Mouse (Mus musculus): ENCODE results near the gene Prss28. TPM values are rescaled to one million over a fixed set of nuclear protein-coding genes. Genes with fewer than 3 reads are reported as not detected.
A peak's percentile ranks its signal among the peaks of the same experiment; 100 is the strongest.

The Prss28 gene
- total RNA-seq (2021) = not detected in 2 replicates
- long read RNA-seq, experiment 1 = 0 reads
- long read RNA-seq, experiment 2 = 0 reads

DNA sequence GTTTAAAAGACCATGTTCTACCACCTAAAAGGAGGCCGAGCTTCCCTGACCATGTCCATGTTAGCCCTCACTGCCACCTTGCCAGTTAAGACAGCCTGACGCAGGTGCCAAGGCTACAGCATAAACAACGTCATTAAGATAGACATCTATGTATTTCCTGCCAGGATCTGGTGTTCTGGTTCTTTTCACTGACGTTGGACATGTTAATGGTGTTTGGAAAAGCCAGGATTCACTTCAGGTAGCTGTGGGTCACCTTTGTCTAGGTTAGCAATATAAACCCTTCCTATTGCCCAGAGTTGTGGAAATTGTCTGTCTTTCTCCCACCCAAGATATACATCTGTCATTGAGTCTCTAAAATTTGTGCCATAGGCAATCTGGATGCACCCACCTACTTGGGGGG lies at the start of gene Prss28:
TSS of gene Prss28 (plus strand) at position 301 of the 400 bp plus-strand sequence.
- no peak for DNase-seq

DNA sequence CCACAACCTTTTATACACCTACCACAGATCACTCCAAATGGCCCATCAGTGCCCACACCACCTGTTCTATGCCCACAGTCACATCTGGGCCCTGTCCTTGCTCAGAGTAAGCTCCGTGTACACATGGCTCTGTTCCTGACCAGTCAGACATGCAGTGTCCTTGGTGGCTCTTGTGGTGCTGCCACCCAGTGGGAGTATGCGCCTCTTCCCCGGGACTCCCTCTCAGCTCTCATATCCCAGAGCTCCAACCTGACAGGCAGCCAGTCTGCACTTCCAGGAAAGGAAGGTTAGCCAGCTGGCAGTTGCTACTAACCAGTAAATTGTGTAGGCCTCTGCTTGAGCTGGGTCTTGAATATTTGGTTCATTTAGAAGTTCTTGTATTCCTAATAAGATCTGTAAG lies 44.0 kb upstream of the Prss28 start:
- peak; percentile 85 for DNase-seq

DNA sequence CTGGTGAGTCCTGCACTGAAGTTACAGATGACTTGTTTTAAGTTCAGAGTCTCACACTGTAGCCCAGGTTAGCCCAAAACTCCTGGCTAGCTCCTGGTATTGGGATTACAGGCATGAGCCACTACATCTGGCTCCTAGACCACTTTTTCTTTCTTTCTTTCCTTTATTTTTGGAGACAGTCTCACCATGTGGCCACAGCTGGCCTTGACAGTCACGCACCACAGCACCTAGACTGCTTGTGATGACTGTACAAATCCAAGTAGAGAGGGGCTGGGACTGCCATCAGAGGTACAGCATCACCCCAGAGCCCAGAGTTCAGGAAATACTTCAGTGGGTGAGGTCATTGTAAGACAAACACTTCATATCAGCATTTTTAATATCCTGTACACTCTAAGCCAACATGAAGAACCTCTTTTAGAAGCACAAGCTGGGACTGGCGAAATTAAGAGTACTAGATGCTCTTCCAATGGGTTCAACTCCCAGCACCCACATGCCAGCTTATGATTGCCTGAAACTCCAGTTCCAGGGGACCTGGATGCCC lies 37.6 kb upstream of the Prss28 start:
- no peak for DNase-seq

DNA sequence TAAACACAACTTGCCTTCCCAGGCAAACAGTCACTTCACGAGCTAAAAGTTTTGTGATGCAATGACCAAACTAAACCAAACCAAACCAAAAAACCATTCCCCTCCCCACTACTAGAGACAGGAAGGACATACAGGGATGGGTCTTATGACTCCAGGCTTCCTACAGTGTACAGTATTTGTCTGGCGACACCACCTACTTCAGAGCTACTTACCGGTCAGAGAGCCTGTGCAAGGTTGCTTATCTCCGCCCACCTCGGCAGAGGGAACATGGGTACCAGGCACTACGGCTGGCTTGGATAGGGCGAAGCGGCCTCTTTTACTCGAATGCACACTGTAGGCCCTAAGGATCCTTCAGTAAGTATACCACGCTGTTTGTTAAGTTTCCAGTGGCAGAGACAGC lies 36.1 kb upstream of the Prss28 start:
- DNase-seq = peak; percentile 49

DNA sequence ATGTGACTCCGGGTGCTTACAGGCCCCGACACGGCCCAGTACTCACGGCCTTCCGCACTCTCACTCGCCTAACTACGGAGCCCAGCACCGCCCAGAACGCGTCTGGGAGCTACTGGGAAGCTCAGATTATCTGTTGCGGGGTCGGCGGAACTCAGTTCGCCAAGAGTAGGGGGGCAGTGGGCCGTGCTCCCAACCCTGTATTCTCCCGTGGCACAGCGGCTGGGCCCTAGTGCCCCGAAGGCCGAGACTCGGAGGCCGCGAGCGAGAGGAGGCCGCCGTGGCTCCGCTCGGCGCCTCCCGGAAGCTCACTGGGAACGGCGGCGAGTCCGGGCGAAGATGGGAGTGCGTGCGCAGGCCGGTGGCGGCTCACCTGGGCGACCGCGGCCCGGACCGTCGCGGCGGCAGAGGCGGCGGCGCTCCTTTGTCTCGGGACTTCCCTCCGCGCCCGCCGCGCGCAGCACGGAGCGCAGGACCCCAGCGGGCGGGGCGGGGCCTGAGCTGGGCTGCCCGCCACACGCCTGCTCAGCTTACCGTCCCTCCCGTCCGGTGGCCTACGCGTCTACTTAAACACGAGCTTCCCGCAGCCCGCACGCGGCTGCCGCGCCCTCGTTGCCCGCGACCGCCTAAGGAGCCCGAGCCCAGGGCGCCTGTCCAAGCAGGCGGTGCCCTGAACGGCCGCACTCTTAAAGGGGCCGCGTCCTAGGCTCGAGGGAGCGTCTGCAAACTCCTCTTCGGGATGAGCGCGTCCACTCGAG lies 35.3 kb upstream of the Prss28 start:
- peak; percentile 91 for DNase-seq

DNA sequence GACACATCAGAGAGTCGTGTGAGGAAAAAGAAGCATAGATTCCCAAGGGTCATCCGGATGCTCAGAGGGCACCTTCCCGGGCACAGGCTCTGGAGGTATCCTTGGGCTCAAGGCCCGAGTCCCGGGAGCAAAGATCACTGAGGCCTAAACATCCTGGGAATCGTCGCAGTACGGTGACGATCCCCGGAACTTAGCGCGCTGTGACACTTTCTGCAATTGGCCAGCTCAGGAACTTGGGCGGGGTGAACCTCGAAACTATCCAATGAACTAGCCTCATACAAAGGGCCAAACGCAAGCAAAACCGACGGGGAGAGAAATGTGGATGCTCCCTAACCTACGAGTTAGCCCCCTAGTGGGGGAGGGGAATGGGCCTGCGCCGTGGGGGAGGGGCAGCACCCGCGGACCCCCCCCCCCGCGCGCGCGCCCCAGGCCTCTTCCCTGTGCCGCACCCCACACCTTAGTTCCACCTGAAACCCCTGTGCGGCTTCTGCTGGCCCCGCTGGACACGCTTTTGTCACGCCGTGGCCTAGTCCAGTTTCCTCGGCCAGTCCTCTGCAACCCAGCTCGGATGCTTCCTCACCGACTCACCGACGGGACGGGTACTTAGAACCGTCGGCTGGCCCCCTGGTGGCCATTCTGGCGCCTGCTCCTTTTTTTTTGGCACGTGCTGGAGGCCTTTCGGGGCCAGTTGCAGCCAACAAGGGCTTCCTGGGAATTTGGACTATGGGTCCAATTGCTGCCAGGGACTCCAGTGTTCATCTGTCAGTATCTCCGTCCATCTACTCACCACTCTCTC lies 34.5 kb upstream of the Prss28 start:
- peak; percentile 95 for DNase-seq

DNA sequence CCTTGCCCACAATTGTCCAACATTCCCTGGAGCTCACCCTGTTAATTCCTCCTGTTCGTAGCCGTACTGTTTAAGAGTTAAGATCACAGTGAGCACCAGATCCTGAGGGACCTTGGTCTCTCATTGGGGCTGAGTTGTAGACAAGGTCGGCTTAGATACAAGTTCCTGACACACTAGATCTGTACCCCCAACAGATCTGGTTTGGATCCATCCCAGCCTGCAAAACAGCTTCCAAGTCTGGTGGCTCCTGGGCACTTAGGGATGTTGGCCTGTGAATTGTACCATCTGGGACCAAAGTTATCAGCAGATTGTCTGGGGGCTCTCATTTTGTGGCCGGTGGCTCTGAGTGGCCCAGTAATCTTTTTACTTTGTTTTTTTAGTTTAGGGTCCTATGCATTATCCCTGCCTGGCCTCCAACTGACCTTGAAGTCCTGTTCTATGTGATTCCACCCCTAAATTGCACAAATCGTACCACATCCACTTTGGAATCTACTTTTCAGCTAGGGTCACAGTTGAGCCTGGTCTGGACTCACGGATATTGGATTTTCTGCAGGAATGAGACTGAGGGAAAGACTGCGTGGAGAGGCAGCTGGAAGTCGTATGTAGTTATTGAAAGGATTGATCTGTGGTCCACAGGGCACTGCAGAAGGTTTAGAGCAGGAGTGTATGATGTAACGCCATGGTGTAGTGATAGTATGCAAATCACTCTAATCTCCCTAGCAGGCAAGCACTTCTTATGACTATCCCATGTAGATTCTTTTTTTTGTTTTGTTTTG lies 33.7 kb upstream of the Prss28 start, which contains the start of gene Ube2i:
TSS of gene Ube2i (minus strand) at position 52 of the 776 bp plus-strand sequence.
- DNase-seq = no peak

DNA sequence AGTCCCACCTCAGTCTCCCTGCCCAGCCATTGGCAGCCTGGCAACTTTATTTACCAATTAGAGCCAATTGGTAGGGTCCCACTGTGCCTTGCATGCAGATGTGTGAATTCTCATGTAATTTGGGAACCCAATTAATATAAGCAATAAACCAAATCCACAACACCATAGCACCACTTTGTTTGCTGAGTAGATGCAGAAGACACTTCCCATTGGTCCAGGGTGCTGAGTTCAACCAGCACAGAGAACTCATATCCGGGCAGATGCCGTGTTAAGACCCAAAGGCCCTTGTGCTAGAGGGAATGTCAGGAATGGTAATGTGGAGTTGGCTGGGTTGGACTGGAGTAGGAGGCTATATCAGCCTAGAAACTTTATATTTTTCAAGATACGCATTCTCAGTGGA lies 32.6 kb upstream of the Prss28 start:
- DNase-seq = no peak

DNA sequence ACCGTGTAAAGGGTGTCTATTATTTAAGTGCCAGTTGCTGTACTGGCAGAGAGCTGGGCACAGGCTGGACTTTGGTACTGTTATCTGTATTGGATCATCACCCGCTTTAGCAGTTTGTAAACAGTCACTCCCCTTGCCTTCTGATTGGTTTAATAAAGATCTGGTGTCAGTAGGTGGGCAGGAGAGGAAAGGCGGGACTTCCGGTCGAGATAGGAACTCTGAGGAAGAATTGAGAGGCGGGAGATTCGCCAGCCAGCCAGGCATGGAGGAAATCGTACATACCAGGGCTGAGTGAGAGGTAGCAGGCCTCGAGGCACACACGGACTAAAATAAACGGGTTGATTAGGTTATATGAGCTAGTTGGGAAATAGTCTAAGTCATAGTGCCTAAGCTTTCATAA lies 26.3 kb upstream of the Prss28 start:
- DNase-seq = peak; percentile 77

DNA sequence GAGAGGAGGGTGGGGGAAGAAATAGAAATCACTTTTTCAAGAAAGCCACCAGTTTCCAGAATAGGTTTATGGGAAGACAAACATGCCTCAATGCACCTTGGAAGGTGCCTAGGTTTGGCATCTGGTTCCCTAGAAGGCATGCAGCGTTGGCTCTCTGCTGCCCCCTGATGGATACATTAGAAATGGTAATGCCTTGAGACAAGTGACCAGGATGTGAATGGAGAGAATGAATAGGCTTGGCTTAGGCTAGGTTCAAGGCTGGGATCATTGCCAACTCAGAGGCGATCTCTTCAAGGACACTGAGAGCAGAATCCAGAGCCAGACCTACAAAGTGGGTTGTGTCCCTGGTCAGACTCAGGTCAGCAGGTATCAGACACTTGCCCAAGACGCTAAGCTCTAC lies 23.4 kb upstream of the Prss28 start:
- DNase-seq = peak; percentile 82

DNA sequence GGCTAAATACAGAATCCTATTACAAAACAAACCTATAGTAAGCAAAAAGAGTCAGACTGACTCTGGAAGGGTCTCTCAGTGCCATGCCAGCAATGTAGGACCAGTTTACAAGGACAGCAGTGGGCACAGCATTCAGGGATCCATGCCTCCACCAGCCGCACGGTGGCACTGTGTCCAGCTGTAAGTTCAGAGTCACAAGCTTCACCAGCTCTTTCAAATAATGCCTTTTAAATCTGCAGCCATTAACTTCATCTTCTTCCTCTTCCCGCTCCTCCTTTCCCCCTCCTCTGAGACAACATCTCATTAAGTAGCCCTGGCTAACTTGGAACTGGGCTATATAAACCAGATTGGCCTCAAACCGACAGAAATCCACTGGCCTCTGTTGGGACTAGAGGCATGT lies 19.6 kb upstream of the Prss28 start:
- peak; percentile 72 for DNase-seq

DNA sequence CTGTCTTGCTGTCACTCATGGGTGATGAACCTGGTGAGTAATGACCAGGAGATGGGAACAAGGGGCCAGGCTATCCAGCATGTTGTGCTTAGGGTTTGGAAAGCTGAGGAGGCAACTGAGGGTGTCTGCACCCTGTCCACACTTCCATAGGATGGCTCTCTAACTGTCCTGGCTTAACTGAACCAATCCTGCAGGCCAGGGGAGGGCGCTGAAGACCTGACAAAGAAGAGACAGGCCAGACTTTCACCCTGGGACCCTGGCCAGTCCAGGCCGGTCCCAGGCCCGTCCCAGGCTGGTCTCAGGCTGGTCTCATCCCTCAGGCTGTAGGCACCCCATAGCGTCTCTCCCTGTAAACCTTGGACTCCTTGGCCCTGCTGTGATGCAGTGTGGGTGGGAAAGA lies 18.0 kb upstream of the Prss28 start:
- no peak for DNase-seq

DNA sequence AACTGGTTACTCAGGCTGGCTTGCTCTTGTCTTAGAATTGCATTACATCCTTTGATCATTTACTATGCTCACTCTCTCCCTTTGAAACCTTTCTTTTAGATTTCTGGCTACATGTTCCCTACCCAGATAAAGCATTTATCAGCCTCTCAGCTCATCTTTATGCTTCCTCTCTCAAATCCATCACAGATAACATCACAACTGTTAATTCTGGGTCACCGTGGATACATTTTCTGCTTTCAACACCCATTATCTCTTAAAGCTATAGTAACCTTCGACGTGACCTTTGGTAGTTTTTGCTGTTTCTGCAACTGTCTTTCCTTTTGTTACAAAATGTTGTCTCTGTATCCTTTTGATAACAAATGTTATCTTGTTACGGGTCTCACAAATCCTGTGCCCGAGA lies 15.0 kb upstream of the Prss28 start:
- no peak for DNase-seq

DNA sequence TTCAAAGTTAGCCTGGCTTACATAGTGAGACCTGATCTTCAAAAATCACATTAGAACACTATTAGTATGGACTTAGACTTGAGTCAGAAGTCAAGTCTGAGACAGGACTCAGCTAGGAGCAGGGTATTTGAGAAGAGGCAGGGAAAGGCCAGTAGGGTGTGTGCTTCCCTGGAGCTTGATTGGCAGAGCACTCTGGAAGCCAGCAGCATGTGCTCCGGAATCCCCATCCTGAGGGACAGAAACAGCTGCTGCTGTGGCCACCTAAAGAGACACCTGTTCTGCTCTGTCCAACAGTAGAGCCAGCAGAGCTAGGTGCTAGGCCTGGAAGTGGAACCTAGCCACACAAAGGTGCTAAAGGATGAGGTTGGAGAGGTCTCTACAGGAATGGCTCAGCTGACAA lies 14.3 kb upstream of the Prss28 start:
- no peak for DNase-seq

DNA sequence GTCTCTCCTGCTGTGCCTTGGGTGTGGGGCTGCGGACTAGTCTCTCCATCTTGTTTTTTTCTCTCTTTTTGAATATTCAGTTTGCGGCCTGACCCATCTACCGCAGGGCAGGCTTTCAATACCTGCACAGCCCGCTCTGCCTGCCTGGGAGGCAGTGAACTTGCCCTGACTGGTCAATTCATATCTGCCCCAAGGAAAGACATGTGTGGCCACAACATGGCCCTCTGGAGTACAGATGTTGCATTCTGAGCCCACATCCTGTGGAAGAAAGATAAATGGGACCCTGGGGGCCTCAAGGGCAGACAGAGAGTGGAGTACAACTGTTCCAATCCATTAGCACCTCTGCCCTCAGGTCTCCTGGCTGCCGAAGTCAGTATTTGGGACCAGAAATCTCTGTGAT lies 10.4 kb upstream of the Prss28 start, which contains the start of gene Prss34:
TSS of gene Prss34 (plus strand) at position 301 of the 400 bp plus-strand sequence.
- no peak for DNase-seq

DNA sequence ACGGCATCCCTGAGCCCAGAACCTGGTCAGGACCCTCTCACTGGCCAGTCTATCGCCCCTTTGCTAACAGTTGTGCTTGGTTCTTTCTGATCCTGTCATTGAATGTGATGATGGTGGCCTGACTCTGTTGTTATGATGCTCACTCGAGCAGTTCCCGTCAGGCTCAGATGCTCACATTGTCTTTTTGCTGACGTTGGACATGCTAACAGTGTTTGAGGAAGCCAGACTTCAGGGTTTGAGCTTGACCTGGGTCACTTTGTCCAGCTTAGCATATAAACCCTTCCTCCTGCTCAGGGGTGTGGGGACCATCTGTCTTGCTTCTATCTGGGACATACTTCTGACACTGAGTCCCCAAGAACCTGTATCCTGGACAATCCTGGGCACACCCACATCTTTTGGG lies 9.9 kb downstream of the Prss28 start, which contains the start of gene Prss29:
TSS of gene Prss29 (plus strand) at position 301 of the 400 bp plus-strand sequence.
- no peak for DNase-seq

DNA sequence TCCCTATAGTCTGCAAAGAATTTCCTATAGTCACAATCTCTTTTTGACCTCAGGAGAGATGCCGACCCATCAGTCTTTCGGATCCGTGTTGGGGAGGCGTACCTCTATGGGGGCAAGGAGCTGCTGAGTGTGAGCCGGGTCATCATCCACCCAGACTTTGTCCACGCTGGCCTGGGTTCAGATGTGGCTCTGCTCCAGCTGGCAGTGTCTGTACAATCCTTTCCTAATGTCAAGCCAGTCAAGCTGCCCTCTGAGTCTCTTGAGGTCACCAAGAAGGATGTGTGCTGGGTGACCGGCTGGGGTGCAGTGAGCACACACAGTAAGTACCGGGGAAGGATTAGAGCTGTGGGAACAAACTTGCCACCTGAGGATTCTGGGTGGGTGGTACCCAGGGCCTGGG lies 12.4 kb downstream of the Prss28 start:
- no peak for DNase-seq

DNA sequence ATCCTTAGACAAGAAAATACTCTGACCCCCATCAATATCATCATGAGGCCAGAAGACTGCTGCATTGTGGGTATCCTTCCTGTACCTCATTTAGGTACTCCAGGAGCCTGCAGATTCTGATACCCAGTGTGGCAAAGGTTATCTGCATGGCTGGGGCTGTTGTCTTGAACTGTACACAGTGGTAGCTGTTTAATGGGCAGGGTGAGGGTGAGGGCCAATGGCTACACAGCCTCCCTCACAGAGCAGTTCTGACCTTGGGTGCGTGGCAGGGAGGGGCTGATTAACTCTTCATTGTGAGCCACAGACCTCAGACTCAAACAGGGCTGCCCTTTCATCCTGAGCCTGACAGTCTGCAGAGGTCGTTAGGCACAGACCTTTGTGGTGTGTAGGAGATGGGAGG lies 14.5 kb downstream of the Prss28 start:
- no peak for DNase-seq

DNA sequence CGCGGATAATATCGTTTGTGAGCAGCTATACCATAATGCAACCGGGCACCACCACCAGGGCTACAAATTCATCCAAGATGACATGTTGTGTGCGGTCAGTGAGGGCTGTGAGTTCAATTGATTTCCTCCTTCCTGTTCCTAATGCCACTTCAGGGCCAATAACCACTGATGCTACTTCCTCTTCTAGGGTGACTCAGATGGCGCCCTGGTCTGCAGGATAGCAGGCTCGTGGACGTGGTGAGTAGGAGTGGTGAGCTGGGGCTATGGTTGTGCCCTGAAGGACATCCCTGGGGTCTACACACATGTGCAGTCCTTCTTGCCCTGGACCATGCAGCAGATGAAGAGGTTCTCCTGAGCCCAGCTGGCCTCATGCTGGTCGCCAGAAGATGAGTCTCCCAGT lies 23.9 kb downstream of the Prss28 start:
- DNase-seq = no peak

DNA sequence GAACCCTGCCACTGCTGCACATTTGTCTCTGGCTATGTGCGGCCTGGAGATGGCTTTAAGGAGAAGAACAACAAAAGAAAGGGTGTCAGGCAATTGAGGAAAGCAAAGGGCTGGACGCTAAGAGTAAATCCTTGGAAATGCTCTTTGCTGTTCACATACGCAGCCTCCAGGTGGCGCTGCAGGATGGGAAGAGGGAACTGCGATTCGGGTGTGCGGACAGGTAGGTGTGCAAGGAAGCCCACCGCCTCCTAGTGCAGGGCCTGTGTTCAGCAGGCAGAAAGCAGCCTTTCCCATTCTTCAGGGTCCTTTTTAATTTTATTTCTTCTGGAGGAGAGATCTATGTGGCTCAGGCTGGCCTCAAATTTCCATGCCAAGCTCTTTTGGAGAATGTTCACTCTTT lies 25.5 kb downstream of the Prss28 start:
- peak; percentile 79 for DNase-seq

DNA sequence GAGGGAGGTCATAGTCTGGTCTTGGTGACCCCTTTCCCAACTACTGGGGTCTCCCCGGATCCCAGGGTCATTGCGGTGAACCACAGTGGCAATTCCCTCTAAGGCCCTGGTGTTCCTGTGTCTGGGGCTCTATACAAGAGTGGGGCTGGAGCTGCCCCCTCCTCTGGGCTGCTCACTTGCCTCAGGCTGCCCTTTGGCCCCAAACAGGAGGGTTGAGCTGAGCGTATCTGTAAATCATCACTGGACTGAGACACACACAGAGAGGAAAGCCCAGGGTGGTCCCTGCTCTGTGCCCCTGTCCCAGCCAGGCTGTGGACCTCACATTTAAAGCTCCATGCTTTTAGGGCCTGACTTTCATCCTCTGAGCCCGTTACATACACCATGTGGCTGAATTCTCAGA lies 29.8 kb downstream of the Prss28 start:
- no peak for DNase-seq

DNA sequence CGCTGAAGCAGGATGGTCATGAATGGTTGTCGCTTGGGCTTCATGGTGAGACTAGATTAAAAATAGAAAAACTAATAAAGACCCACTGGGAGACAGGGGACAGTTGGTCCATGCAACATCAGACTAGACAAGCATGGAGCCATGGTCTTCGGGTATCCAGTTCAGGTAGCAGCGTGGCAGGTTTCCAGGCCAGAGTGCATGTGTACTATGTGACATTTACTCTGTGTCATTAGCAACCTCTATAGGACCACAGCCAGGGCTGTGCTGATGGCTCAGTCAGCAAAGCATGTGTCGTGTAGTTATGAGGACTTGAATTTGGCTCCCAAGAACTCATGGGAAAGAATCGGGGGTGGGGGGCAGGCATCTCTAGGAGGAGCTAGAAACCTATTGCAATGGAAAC lies 31.6 kb downstream of the Prss28 start:
- no peak for DNase-seq
